Mouse (Mus musculus): ENCODE results near the gene Acot7. TPM values are rescaled to one million over a fixed set of nuclear protein-coding genes. Genes with fewer than 3 reads are reported as not detected.

Gene Acot7
- polyA plus RNA-seq, 1 experiment = 19.4 TPM

DNA sequence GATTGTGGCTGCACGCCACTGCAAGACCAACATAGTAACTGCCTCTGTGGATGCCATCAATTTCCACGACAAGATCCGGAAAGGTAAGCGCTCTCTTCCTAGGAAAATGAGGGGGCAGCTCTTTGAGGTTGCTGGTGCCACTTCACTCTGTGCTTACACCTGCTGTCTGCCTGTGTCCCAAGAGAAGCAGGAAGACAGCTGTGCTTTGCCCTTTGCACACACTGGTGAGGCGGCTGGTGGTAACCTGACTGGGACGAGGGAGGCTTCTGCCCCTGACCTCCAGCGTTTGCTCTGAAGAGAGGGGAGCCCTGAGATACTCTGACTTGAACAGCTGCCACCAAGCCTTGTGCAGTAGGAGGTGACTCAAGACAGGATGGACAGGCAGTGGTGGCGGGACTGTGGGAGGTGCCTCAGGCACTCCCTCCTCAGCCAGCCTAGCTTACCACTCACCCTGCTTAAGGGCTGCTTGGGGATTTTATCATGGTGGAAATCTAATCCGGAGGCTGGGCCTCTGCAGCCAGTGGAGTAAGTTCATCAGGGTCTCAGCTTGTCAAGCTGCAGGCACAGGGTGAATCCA is 75.3 kb downstream of the Acot7 start:
- Histone ChIP-seq H3K4me1 (ENCODE audit: control insufficient read depth, insufficient read depth, insufficient read length, low read length) (no peaks in the 10 kb centered on the region), H3K27ac (replicated peaks; ENCODE audit: low read depth, low read length) (no peak overlapping the region), H3K4me3 (ENCODE audit: insufficient read depth, low read depth, low read length) (no peak overlapping the region)

DNA sequence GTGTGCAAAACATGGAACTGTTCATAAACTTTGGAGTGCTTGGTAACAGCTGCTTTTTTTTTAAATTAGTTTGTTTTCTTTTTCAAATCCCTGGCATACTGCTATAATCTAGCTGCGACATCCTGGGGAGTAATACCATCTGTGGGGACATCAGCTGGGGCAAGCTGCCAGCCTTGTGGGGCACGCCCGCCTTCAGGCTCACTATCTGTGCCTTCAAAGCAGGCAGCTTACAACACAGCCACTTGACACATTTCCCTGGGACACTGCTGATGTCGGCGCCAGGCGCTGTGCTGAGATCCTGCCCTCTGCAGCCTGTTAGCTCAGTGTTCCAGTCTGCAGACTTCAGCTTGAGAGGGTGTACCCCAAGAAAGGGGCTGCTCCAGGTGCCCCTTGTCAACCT is 79.1 kb downstream of the Acot7 start:
- no peaks in the 10 kb centered on the region for H3K4me1 ChIP-seq (ENCODE audit: control insufficient read depth, insufficient read depth, insufficient read length, low read length)

DNA sequence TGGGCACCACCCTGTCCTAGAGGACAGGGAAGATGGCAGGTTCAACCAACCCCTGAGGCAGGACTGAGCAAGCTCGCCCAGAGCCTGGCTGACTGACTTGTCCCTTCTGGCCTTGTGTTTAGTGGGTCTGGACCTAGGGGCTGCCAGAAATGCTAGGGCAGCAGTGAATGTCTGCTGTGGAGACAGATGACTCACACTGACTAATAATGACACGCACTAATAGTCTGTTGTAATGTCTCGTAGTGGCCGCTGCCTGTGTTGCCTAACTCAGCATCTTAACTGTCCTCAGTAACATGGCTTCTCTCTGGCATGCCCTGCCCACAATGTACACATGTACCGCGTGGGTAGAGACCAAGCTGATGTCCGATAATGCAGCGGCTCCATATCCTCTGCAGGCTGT is 82.5 kb downstream of the Acot7 start:
- Histone ChIP-seq H3K4me3 (ENCODE audit: insufficient read depth, low read depth, low read length) (no peak overlapping the region), H3K27ac (replicated peaks; ENCODE audit: low read depth, low read length) (no peak overlapping the region), H3K4me1 (ENCODE audit: control insufficient read depth, insufficient read depth, insufficient read length, low read length) (no peaks in the 10 kb centered on the region; the same call in 1 of the 2 replicates)

More for the DNA sequence above, 79.1 kb downstream of the Acot7 start:
- Histone ChIP-seq H3K4me3 (ENCODE audit: insufficient read depth, low read depth, low read length) (no peak overlapping the region), H3K27ac (replicated peaks; ENCODE audit: low read depth, low read length) (no peak overlapping the region)

DNA sequence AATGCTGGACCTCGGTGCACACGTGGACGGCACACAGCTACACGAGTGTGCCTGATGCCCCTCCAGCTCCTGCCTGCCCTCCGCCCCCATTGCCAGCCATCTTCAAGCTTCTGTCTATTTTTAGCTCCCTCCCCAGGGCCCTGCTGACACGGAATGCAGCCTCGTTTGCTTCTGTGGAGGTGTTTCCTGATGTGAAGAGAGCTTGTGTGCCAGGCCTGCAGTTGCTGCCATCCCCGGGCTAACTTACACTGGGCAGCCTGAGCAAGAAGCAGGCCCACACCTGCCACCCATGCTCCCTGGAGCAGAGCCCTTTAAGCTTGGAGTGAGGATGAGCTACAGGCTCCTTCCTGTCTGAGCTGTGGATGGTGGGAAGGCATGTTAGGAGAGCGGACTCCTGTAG is 84.3 kb downstream of the Acot7 start:
- Histone ChIP-seq H3K27ac (replicated peaks; ENCODE audit: low read depth, low read length) (no peak overlapping the region), H3K4me3 (ENCODE audit: insufficient read depth, low read depth, low read length) (no peak overlapping the region), H3K4me1 (ENCODE audit: control insufficient read depth, insufficient read depth, insufficient read length, low read length) (no peaks in the 10 kb centered on the region; the same call in 1 of the 2 replicates)

DNA sequence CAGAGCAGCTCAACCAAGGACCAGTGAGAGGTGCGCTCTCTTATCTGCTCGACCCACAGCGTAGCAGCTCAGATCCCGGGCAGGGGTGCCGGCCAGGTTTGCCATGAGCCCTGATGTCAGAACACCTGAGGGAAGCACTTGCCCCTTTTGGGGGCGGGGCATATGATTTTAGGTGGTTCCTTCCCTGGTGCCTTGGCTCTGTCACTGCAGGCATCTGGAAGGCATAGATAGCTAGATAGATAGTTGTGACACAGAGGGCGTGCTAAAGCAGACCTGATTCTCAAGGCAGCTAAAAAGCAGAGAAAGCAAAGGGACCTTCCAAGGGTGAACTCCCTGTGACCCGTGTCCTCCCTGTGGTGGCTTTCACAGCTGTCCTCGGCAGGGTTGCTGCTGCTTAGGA is 85.2 kb downstream of the Acot7 start:
- H3K4me1 ChIP-seq (ENCODE audit: control insufficient read depth, insufficient read depth, insufficient read length, low read length) = peaks cover 5% of the 10 kb centered on the region; the same call in 1 of the 2 replicates
- no peak overlapping the region for H3K4me3 ChIP-seq (ENCODE audit: insufficient read depth, low read depth, low read length)
- H3K27ac ChIP-seq (replicated peaks; ENCODE audit: low read depth, low read length) = no peak overlapping the region

DNA sequence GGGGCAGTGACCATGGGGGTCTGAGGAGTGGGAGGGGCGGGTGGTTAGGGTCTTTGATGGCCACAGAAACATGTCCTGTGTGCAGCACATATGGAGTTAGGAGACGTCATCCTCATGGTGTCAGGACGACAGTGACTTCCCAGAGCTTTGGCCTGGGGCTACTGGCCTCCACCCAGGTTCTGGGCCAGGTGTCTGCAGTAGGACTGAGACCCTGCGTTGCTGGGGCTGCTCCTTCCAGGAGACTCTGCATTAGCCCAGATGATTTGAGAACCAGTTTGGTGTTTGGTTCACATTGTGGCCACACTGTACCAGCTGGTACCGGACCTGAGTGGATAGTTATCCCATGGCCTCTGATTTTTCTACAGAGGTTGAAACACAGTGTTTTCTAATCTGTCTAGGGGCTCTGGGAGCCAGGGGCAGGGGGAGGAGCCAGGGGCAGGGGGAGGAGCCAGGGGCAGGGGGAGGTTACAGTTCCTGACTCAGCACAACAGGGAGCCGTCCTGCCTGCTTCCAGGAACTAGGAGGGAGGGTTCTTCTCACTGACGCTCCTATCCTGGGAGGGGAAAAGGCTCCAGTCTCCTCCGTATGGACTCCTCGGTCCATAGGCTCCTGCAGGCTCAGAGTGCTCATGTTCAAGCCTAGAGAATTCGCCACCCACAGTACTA is 85.7 kb downstream of the Acot7 start:
- Histone ChIP-seq H3K4me1 (ENCODE audit: control insufficient read depth, insufficient read depth, insufficient read length, low read length) (peaks cover 5% of the 10 kb centered on the region; the same call in 1 of the 2 replicates), H3K27ac (replicated peaks; ENCODE audit: low read depth, low read length) (no peak overlapping the region), H3K4me3 (ENCODE audit: insufficient read depth, low read depth, low read length) (no peak overlapping the region)

DNA sequence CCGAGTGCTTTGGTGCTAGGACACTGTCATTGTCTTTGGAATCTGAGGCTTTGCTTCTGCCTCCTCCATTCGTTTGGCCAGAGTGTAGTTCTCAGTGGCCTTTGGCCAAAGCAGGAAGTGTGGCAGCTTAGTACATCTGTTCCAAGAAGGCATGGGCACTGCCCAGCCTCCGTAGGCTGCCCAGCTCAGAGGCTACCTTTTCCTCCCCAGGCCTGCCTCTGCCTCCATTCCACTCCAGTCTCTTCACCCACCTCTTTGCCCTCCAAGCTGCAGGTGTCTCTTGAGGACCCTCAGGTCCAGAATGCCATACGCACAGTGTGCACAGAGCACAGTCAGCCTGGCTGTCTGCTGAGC is 86.2 kb downstream of the Acot7 start:
- Histone ChIP-seq H3K27ac (replicated peaks; ENCODE audit: low read depth, low read length) (no peak overlapping the region), H3K4me3 (ENCODE audit: insufficient read depth, low read depth, low read length) (no peak overlapping the region), H3K4me1 (ENCODE audit: control insufficient read depth, insufficient read depth, insufficient read length, low read length) (peaks cover 5% of the 10 kb centered on the region; the same call in 1 of the 2 replicates)

DNA sequence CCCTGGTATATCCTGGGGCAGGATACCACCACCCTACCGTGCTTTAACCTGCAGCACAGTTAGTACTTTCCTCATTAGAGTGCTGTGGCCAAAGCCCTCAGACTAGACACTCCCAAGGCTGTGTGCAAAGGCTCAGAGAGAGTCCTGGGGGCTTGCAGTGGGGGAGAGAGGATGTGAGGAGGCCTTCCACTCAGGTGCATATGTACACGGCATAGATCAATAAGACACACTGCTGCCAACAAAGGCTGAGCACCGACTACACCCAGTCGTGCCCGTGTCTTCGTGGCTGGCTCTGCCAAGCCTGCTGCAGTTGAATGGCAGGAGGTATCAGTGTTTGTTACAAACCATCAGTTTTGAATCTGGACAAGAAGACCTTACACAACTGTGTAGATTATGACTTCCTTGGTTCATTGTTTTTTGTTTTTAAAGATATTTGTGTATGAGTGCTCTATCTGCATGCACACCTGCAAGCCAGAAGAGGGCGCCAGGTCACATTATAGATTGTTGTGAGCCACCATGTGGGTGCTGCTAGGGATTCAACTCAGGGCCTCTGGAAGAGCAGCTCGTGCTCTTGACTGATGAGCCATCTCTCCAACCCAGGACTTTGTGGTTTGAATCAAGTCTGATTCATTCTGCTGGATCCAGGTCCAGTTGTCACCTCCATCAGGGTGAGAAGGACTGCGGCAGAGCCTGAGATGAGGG is 87.1 kb downstream of the Acot7 start:
- H3K4me3 ChIP-seq (ENCODE audit: insufficient read depth, low read depth, low read length) = no peak overlapping the region
- H3K4me1 ChIP-seq (ENCODE audit: control insufficient read depth, insufficient read depth, insufficient read length, low read length) = peaks cover 5% of the 10 kb centered on the region; the same call in 1 of the 2 replicates
- H3K27ac ChIP-seq (replicated peaks; ENCODE audit: low read depth, low read length) = no peak overlapping the region

DNA sequence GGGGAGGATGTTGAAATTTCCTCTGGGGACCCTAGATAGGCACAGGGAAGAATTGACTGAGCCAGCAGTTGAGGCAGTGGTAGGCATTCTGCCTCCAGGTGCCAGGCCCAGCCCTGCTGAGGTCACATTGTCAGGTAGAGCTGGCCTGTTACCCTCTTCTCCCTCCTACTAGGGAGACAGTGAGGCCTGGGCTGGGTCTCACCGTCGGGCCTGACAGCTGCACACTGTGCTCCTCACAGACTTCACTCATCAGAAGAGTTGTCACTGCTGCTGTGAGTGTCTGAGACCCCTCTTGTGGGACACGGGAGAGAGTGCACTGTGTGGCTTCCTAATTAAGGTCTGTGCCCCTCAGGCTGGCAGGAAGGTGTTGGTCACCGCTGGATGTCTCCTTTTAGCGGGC is 87.9 kb downstream of the Acot7 start:
- Histone ChIP-seq H3K27ac (replicated peaks; ENCODE audit: low read depth, low read length) (no peak overlapping the region), H3K4me3 (ENCODE audit: insufficient read depth, low read depth, low read length) (no peak overlapping the region), H3K4me1 (ENCODE audit: control insufficient read depth, insufficient read depth, insufficient read length, low read length) (peaks cover 5% of the 10 kb centered on the region; the same call in 1 of the 2 replicates)

DNA sequence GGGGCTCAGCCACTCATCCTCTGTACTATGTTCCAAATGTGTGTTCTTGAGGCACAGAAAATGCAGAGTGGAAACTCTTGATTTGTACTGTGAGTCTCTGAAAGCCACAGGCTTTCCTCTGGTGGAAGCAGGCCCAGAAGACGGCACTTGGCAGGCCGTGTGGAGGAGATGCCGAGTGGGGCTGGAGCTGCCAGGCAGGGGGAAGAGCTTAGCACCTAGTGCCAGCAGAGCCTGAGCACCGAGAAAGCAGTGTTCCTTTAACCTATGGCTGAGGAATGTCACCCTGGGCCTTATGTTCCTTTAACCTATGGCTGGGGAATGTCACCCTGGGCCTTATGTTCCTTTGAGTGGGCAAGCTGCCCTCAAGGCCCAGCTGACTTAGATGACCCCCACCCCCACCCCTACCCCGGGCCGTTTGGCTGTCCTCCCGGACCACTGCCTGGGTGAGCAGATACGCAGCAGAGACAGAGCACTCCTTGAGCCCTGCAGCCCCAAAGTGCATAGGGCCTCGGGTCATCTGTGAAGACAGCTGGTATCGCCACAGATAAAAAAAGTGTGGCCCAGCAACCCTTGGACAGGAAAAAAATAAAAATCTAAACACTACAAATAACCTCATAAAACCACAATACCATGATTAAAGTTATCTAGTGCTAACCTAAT is 88.4 kb downstream of the Acot7 start:
- Histone ChIP-seq H3K4me3 (ENCODE audit: insufficient read depth, low read depth, low read length) (no peak overlapping the region), H3K4me1 (ENCODE audit: control insufficient read depth, insufficient read depth, insufficient read length, low read length) (peaks cover 5% of the 10 kb centered on the region; the same call in 1 of the 2 replicates), H3K27ac (replicated peaks; ENCODE audit: low read depth, low read length) (no peak overlapping the region)

DNA sequence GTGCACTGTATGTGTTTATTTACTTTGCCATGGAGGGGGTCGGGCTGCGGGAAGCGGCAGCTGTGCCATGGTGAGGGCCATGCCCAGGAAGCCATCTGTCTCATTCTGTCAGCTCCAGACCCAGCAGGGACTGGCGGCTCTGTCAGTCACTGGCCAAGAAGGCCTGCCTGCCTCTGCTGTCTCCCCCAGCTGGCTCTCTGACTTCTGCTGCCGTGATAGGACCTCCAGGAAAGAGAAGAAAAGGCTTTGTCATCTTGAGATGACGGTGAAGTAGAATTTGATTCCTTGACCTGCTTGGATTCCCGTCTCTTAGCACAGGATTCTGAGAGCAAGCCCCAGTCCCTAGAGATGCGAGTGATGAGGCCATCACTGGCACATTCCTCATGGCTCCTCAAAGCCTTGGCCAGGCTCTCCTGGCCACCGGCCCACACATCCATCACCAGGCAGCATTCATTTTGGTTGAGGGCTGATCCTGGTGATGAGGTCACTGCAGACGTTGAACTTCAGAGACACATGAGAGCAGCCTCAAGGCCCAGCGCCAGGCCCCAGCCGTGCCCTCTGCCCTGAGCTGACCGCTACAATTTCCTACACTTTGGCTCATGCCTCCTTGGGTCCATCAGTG is 89.9 kb downstream of the Acot7 start:
- peaks cover 5% of the 10 kb centered on the region; the same call in 1 of the 2 replicates for H3K4me1 ChIP-seq (ENCODE audit: control insufficient read depth, insufficient read depth, insufficient read length, low read length)

DNA sequence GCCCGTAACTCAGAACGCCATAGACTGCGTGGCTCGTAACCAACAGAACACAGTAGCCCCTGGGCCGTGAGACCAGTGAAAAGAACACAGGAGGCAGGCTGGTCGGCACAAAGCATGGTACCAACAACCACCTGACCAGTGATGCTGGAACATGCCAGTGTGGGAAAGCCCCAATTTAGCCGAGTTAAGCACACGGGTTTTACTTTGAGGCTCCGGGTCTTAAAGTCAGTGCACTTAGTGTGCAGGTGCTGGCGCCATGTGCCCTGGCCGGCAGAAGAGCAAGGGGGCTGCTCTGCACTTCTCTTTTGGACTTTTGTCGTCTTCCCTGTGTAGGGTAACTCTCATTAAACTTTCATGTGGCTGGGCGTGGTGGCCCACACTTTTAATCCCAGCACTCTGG is 92.0 kb downstream of the Acot7 start:
- H3K4me1 ChIP-seq (ENCODE audit: control insufficient read depth, insufficient read depth, insufficient read length, low read length) = peaks cover 5% of the 10 kb centered on the region; the same call in 1 of the 2 replicates
- H3K27ac ChIP-seq (replicated peaks; ENCODE audit: low read depth, low read length) = no peak overlapping the region
- no peak overlapping the region for H3K4me3 ChIP-seq (ENCODE audit: insufficient read depth, low read depth, low read length)

More for the DNA sequence above, 89.9 kb downstream of the Acot7 start:
- Histone ChIP-seq H3K4me3 (ENCODE audit: insufficient read depth, low read depth, low read length) (no peak overlapping the region), H3K27ac (replicated peaks; ENCODE audit: low read depth, low read length) (no peak overlapping the region)

DNA sequence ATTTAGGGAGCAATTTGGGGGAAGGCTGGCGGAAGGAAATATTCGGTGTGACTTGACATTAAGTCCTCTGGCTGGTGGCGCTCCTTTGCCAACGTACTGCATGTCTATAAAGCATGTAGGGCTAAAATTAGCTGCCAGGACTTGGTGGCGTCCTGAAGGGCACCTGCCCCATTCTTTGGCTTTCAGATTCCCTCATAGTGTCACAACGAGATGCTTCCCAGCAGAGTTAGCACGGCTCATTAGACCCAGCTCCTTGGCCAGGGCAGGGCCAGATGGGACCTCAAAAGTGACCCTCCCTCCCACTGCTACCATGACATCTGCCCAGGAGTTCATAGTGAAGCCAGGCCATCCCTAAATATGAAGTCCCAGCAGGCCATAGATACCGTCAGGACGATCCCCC is 92.7 kb downstream of the Acot7 start:
- Histone ChIP-seq H3K4me1 (ENCODE audit: control insufficient read depth, insufficient read depth, insufficient read length, low read length) (peaks cover 5% of the 10 kb centered on the region; the same call in 1 of the 2 replicates), H3K27ac (replicated peaks; ENCODE audit: low read depth, low read length) (no peak overlapping the region), H3K4me3 (ENCODE audit: insufficient read depth, low read depth, low read length) (no peak overlapping the region)

DNA sequence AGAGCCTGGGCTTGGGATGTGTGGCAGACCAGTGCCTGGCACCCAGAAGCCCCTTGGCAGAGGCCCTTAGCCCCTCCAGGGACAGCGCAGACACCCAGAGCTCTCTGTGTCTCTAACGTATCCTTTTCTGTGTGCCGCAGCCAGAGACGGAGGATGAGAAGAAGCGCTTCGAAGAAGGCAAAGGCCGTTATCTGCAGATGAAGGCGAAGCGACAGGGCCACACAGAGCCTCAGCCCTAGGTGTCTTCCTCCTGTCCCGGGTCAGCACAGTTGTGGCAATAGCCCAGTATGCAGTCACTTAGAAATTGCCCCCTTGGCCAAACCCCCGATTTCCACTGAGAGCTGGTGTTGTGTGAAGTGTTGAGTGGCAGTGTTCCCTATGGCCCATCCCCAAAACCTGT is 93.4 kb downstream of the Acot7 start:
- H3K27ac ChIP-seq (replicated peaks; ENCODE audit: low read depth, low read length) = no peak overlapping the region
- H3K4me1 ChIP-seq (ENCODE audit: control insufficient read depth, insufficient read depth, insufficient read length, low read length) = peaks cover 5% of the 10 kb centered on the region; the same call in 1 of the 2 replicates

DNA sequence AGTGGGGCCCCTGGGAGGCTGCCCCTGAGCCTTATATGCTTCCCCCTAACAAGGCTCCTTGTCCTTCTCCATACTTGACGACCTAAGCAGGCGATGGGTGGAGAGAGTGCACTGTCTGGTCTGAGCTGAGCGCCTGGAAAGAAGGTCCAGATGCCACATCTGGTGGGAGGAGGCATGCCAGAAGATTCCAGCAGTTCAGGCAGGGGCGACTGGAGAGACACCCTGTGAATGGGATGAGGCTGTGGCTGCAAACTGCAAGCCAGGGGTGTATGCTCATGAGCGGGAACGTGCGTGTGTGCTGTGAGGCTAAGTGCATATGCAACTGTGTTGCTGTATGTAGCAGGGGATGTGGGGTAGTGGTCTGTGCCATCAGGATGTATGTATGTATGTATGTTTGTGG is 94.1 kb downstream of the Acot7 start:
- H3K4me1 ChIP-seq (ENCODE audit: control insufficient read depth, insufficient read depth, insufficient read length, low read length) = peaks cover 5% of the 10 kb centered on the region; the same call in 1 of the 2 replicates
- no peak overlapping the region for H3K4me3 ChIP-seq (ENCODE audit: insufficient read depth, low read depth, low read length)
- no peak overlapping the region for H3K27ac ChIP-seq (replicated peaks; ENCODE audit: low read depth, low read length)

More for the DNA sequence above, 93.4 kb downstream of the Acot7 start:
- H3K4me3 ChIP-seq (ENCODE audit: insufficient read depth, low read depth, low read length) = no peak overlapping the region

All from brown adipose tissue, adult 24 weeks (tissue).